Mouse (Mus musculus) lung, postnatal 0 days (tissue): ENCODE measurements at regions not wholly inside any gene's neighbourhood (a gene's known extent, or its start where the extent isn't known, plus 50 kb on each side); places are given as distances from the start of the nearest gene placed in this dataset.

Experiments
- ATAC-seq: fragments of 200-750 bp; cut with Nextera tagmentation; 2 replicates; pipeline ENCODE4 v1.8.0; 2017; ENCODE audit warnings: moderate library complexity
- DNase-seq: peaks from one replicate; pipeline ENCODE4 v3.0.0-alpha.2; 2016; ENCODE audit warnings: low spot score
- H3K27ac ChIP-seq: fragments of 300-500 bp; sonication (generic); 2 replicates; pipeline ENCODE4 v1.5.1; 2014; ENCODE audit warnings: antibody characterized with exemption, mild to moderate bottlenecking, low read length, mixed read lengths
- H3K27me3 ChIP-seq: fragments of 300-500 bp; sonication (generic); replicated peaks from 2 replicates; pipeline ENCODE4 v1.6.1; 2014; ENCODE audit warnings: low read length, mixed read lengths; ENCODE audit not compliant: insufficient read depth
- H3K36me3 ChIP-seq: fragments of 300-500 bp; sonication (generic); 2 replicates; pipeline ENCODE4 v1.6.1; 2014; ENCODE audit warnings: low read length, mixed read lengths; ENCODE audit not compliant: insufficient read depth
- H3K4me1 ChIP-seq: fragments of 300-500 bp; sonication (generic); 2 replicates; pipeline ENCODE4 v1.6.1; 2014; ENCODE audit warnings: antibody characterized with exemption, low read depth, low read length, mixed read lengths; ENCODE audit not compliant: insufficient read depth
- H3K4me2 ChIP-seq: fragments of 300-500 bp; sonication (generic); replicated peaks from 2 replicates; pipeline ENCODE4 v1.6.1; 2014; ENCODE audit warnings: low read depth, mild to moderate bottlenecking, low read length, moderate library complexity, mixed read lengths
- H3K4me3 ChIP-seq: fragments of 300-500 bp; sonication (generic); 2 replicates; pipeline ENCODE4 v1.5.1; 2014; ENCODE audit warnings: low read depth, low read length
- H3K9ac ChIP-seq: fragments of 300-500 bp; sonication (generic); replicated peaks from 2 replicates; pipeline ENCODE4 v1.6.1; 2014; ENCODE audit warnings: low read depth, mild to moderate bottlenecking
- H3K9me3 ChIP-seq: fragments of 300-500 bp; sonication (generic); 2 replicates; pipeline ENCODE4 v1.6.1; 2016; ENCODE audit warnings: low read length, mixed read lengths
- CTCF ChIP-seq: IDR thresholded peaks from 2 replicates; pipeline ENCODE4 v1.5.1; 2016; ENCODE audit warnings: antibody characterized with exemption, mild to moderate bottlenecking
- EP300 ChIP-seq: IDR thresholded peaks from 2 replicates; pipeline ENCODE4 v1.6.1; 2016; ENCODE audit warnings: antibody characterized with exemption, mild to moderate bottlenecking, control low read depth

- H3K36me3 ChIP-seq = no peaks in the 10 kb centered on the region
Observed at GRCm38 (mm10) chr19:26834564-26834963, 51.1 kb upstream of the Gm815 start.

More at GRCm38 (mm10) chr19:26834564-26834963, 51.1 kb upstream of the Gm815 start:
- no peak overlapping the region for H3K4me3 ChIP-seq
- no peak overlapping the region for H3K27ac ChIP-seq
- no peaks in the 10 kb centered on the region for H3K27me3 ChIP-seq
- H3K4me1 ChIP-seq = no peaks in the 10 kb centered on the region
- peak; percentile 47 for TF ChIP-seq CTCF
- no peak for TF ChIP-seq EP300
- no peak for ATAC-seq
- no peak overlapping the region for H3K9ac ChIP-seq
- DNase-seq = no peak
- no peak overlapping the region for H3K4me2 ChIP-seq
- H3K9me3 ChIP-seq = no peaks in the 10 kb centered on the region
